Mouse (Mus musculus): ENCODE data around the gene Gdpd3.

DNA sequence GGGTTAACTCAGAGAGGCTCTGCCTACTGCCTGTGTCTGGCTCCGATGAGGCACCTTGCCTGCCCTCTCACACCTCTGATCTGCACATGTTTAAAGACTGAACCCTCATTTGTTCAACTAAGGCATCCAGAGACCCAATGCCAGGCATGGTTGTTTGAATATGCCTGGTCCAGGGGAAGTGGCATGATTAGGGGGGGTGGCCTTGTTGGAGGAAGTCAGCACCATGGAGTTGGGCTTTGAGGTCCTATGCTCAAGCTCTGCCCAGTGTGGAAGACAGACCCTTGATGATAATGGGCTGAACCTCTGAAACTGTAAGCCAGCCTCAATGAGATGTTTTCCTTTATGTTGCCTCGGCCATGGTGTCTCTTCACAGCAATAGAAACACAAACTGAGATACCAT, 7.2 kb downstream of the Gdpd3 start:
- TF ChIP-seq POLR2A (IDR thresholded peaks at IDR 0.05; ENCODE audit: borderline replicate concordance, extremely low read depth, insufficient read depth, insufficient read length, poor library complexity, severe bottlenecking) (no peak), CTCF (IDR thresholded peaks at IDR 0.05; ENCODE audit: borderline replicate concordance, extremely low read depth, insufficient read depth, insufficient read length) (no peak)
